Mouse (Mus musculus) kidney, adult 2 months (tissue): ENCODE data around the gene Ndufs7.
A peak's percentile ranks its signal among the peaks of the same experiment; 100 is the strongest.

Experiments used
- CTCF ChIP-seq: fragments of 200-500 bp; conservative IDR thresholded peaks from 2 replicates; pipeline ENCODE4 v1.5.1; 2011; ENCODE audit warnings: low read depth, mild to moderate bottlenecking, control low read depth, low read length, moderate library complexity, mixed read lengths; ENCODE audit not compliant: insufficient read depth, insufficient read length
- POLR2A ChIP-seq: fragments of 200-500 bp; IDR thresholded peaks from one replicate; pipeline ENCODE4 v1.6.1; 2011; ENCODE audit warnings: low read depth, low read length, control low read depth

DNA sequence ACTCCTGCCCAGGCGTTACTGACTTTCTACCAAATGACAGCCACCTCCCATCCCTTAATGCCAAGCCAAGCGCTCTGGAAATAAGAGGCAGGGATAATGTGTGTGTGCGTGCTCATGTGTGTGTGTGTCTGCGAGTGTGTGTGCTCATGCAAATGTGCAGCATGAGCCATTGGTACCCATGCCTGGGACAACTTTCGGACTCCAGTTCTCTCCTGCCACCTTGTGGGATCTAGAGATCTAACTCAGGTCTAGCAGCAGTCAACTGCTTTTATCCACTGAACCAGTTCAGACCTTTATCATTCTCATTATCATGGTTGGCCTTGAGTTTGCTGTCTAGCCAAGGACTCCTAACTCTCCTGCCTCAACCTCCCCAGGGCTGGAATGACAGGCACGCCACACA, 1.1 kb upstream of the Ndufs7 start:
- peak; percentile 38; the same call in 1 of the 2 replicates for TF ChIP-seq CTCF
- TF ChIP-seq POLR2A: no peak
